Mouse (Mus musculus): ENCODE measurements around the gene Prg3.

DNA sequence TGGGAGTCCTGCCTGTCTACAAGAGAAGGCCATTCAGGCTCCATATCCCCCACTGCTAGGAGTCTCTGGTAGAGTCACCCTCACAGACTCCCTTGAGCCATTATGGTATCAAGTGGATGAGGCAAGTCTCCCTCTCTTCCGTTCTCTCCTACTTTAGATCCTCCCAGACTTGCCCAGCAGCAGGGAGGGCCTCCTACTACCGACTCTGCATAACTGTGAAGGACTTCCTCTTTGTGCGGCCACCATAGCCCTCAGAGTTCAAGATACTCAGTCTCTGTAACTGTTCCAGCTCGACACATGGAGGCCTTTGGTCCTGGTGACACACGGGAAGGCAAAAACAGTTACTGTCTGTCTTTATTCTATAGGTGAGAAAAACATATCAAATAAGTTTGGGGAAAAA lies 39.3 kb downstream of the Prg3 start:
- TF ChIP-seq CTCF (IDR thresholded peaks at IDR 0.05; ENCODE audit: low read depth, low read length) (no peak), POLR2A (IDR thresholded peaks at IDR 0.05; ENCODE audit: insufficient read depth, low read length) (no peak), EP300 (IDR thresholded peaks at IDR 0.05; ENCODE audit: insufficient read depth, low read depth, low read length) (no peak)

All from ES-Bruce4 (cell line).